Mouse (Mus musculus) left cerebral cortex, postnatal 36 days (tissue): ENCODE results near the gene Vmn2r52. TPM values are rescaled to one million over a fixed set of nuclear protein-coding genes. Genes with fewer than 3 reads are reported as not detected.
"Not testable (repeated sequence)": the region's sequence is repeated elsewhere in the genome, so short reads cannot be mapped to it uniquely, and the experiment has no call there.

ENCODE experiments used
- DNase-seq, 2 experiments: peaks; one replicate each; pipeline ENCODE4 v3.0.0; 2021 to 2022; ENCODE audit warnings: low spot score in 2 of 2, mixed read lengths in 1 of 2
- intact Hi-C: fragments of 180-260 bp; cut with DNase I; formaldehyde crosslinking; loops from one replicate; pipeline ENCODE4 v1.15.1; 2025
- total RNA-seq, 2 experiments: library from RNA; stranded (reverse); gene quantifications; 2 replicates each; pipeline ENCODE4 v1.2.3; 2021

The Vmn2r52 gene
- total RNA-seq: not detected

- intact Hi-C loops: no loop called here
- no peak for DNase-seq
Observed at GRCm38 (mm10) chr7:10176473-10176872, at the start of gene Vmn2r52. Gene Vmn2r52 (minus strand): TSS chr7:10176573.

DNA sequence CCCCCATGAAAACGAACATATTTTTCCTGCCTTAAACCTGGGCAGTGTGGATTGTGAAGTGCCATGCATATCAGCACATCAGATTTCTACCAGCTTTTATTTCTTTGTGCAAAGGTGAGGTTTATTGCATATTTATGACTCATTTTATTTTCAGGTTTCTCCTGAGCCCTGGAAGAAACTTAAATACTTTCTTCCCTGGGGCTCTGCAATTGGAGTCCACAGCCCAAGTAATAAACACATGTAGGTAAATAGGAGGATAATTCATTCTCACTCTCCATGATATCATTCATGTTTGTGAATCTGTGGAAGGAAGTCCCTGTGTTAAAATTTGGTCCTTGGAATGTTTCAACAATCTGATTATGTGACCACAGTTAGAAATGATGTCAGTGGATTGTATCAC lies 70.7 kb downstream of the Vmn2r52 start, which contains the start of gene Vmn2r51:
Gene Vmn2r51, minus strand, starts transcription at position 101 of the 400 bp plus-strand sequence.
- intact Hi-C loops, DNase-seq: not testable (repeated sequence)

Other genes starting within 250 kb of the Vmn2r52 start
- gene Vmn2r48, start 223.0 kb downstream of the Vmn2r52 start, total RNA-seq: not detected
- not detected for gene Vmn2r49, start 184.3 kb downstream of the Vmn2r52 start, total RNA-seq
- gene Vmn2r50, start 123.3 kb downstream of the Vmn2r52 start, total RNA-seq: not detected
- gene Vmn2r51, start 70.8 kb downstream of the Vmn2r52 start, total RNA-seq: not detected
- not detected for gene Vmn1r66, start 101.4 kb upstream of the Vmn2r52 start, total RNA-seq